Mouse (Mus musculus) testis, adult 2 months (tissue): Measurements from ENCODE around the gene Kif16b.

Experiments
- CTCF ChIP-seq: fragments of 200-500 bp; IDR thresholded peaks from 2 replicates; pipeline ENCODE4 v1.5.1; 2012; ENCODE audit warnings: low read depth, mild to moderate bottlenecking, inconsistent platforms, low read length, moderate library complexity; ENCODE audit not compliant: control insufficient read depth, insufficient read depth, insufficient replicate concordance
- POLR2A ChIP-seq: fragments of 200-500 bp; IDR thresholded peaks from 2 replicates; pipeline ENCODE4 v1.6.1; 2012; ENCODE audit warnings: low read depth, mild to moderate bottlenecking, inconsistent platforms, low read length, moderate library complexity; ENCODE audit not compliant: control insufficient read depth

- TF ChIP-seq CTCF (no peak), POLR2A (no peak)
Observed at GRCm38 (mm10) chr2:142619926-142620325, 281.4 kb downstream of the Kif16b start.
